Mouse (Mus musculus) C2C12 (cell line): ENCODE data around the gene Gng7.

Experiments
- CEBPB ChIP-seq: IDR thresholded peaks from one replicate; pipeline ENCODE4 v1.6.1; 2011; ENCODE audit warnings: low read depth, mild to moderate bottlenecking, control low read depth, moderate library complexity
- CTCF ChIP-seq: IDR thresholded peaks from one replicate; pipeline ENCODE4 v1.5.1; 2011; ENCODE audit not compliant: control insufficient read depth, insufficient read depth, insufficient read length
- FOSL1 ChIP-seq: IDR thresholded peaks from one replicate; pipeline ENCODE4 v1.8.0; 2011; ENCODE audit warnings: mild to moderate bottlenecking, low read length; ENCODE audit not compliant: poor library complexity, insufficient read depth, severe bottlenecking
- MAX ChIP-seq: IDR thresholded peaks from one replicate; pipeline ENCODE4 v1.6.1; 2011; ENCODE audit warnings: mild to moderate bottlenecking, control low read depth
- MYOD1 ChIP-seq: IDR thresholded peaks from one replicate; pipeline ENCODE4 v1.6.1; 2011; ENCODE audit warnings: low read depth; ENCODE audit not compliant: control insufficient read depth, insufficient read length
- MYOG ChIP-seq: IDR thresholded peaks from one replicate; pipeline ENCODE4 v1.6.1; 2011; ENCODE audit not compliant: control insufficient read depth, insufficient read length; ENCODE audit errors: extremely low read depth
- USF1 ChIP-seq: IDR thresholded peaks from one replicate; pipeline ENCODE4 v1.6.1; 2011; ENCODE audit warnings: low read depth, mild to moderate bottlenecking, control low read depth, moderate library complexity

GRCm38 (mm10) chr10:80960551-80961508, 53.9 kb downstream of the Gng7 start:
- TF ChIP-seq CTCF (no peak), MYOD1 (peak; percentile 44), USF1 (no peak), MYOG (no peak), MAX (no peak), FOSL1 (no peak), CEBPB (no peak)
